Mouse (Mus musculus): Measurements from ENCODE around the gene Nav2.

- TF ChIP-seq CTCF (conservative IDR thresholded peaks at IDR 0.05; ENCODE audit: low read length), result peak; percentile 91
- TF ChIP-seq NANOG (IDR thresholded peaks at IDR 0.05; ENCODE audit: borderline replicate concordance, low read length), result no peak
Measured at GRCm38 (mm10) chr7:49399314-49399713, 490.8 kb downstream of the Nav2 start.

All from E14TG2a.4 (cell line).